Mouse (Mus musculus): ENCODE results near the gene Taf12. TPM values are rescaled to one million over a fixed set of nuclear protein-coding genes. Genes with fewer than 3 reads are reported as not detected.
"Not testable (repeated sequence)": the region's sequence is repeated elsewhere in the genome, so short reads cannot be mapped to it uniquely, and the experiment has no call there.

The Taf12 gene
- polyA plus RNA-seq, 1 experiment from 2014 or later, result 70.5 TPM

DNA sequence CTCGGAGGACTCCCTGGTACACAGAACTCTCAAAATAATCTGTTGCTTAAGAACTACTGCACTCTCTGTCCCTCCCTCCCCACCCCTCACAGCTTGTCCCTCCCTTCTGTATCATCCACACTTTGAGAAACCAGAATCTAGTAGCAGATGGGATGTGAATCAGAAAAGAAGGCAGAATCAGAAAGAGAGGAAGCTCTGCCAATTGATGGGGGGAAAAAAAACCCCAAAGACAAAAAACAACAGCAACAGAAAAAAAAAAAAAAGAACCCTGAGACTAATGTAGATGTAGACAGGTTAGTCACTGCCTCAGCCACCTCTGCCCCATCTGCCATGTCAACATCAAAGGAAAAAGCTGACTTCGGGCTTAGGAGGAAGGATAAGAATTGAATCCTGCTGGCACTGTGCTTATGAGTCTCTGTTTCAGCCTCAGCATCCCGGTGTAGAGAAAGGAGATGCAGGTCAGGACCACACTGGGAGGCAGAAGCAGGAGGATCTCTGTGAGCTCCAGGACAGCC lies 7.3 kb upstream of the Taf12 start:
- Histone ChIP-seq H3K27me3 (ENCODE audit: control insufficient read depth, insufficient read depth, low read length) (no peaks in the 10 kb centered on the region), H3K36me3 (ENCODE audit: control insufficient read depth, insufficient read depth, low read length) (no peaks in the 10 kb centered on the region), H3K27ac (ENCODE audit: low read depth, low read length) (no peak overlapping the region), H3K9me3 (ENCODE audit: control insufficient read depth, low read length) (no peaks in the 10 kb centered on the region), H3K4me2 (no peak overlapping the region), H3K4me3 (ENCODE audit: low read depth, low read length) (no peak overlapping the region), H3K9ac (ENCODE audit: low read length) (no peak overlapping the region), H3K4me1 (ENCODE audit: control insufficient read depth, insufficient read depth, low read length) (peaks cover 5% of the 10 kb centered on the region; the same call in 1 of the 2 replicates)
- 81% methylated on average over 3 of the region's 3 CpGs for WGBS
- peak; percentile 28 for DNase-seq (ENCODE audit: low spot score, missing footprints)
- ATAC-seq (ENCODE audit: low FRiP score), result no peak

DNA sequence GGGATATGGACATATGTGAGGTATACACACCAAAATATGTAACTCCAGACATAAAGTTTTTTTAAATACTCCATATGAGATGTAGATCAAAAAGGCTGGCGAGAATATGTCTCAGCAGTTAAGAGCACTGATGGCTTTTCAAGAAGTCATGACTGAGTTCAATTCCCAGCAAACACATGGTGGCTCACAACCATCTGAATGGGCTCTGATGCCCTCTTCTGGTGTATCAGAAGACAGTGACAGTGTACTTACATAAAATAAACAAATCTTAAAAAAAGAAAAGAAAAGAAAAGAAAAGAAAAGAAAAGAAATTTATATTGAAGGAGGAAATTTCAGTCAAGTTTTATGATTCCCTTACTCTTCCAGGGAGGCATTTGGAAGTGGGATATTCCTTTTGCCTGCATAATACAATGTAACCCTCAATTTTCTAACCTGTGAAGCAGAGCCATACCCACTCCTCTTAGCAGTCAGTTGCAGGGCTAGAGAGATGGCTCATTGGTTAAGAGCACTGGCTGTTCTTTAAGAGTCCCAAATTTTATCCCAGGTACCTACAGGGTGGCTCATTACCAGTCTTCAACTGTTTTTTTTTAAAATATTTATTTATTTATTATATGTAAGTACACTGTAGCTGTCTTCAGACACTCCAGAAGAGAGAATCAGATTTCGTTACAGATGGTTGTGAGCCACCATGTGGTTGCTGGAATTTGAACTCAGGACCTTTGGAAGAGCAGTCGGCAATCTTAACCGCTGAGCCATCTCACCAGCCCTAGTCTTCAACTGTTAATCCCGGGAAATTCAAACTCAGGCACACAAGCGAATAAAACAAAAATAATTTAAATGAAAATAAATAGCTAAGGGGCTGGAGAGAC lies 5.1 kb upstream of the Taf12 start:
- ATAC-seq (ENCODE audit: low FRiP score) (no peak), DNase-seq (ENCODE audit: low spot score, missing footprints) (peak; percentile 90)
- H3K27ac ChIP-seq (ENCODE audit: low read depth, low read length), result no peak overlapping the region
- H3K9ac ChIP-seq (ENCODE audit: low read length), result no peak overlapping the region
- H3K36me3 ChIP-seq (ENCODE audit: control insufficient read depth, insufficient read depth, low read length), result no peaks in the 10 kb centered on the region
- H3K4me2 ChIP-seq, result no peak overlapping the region
- H3K9me3 ChIP-seq (ENCODE audit: control insufficient read depth, low read length), result no peaks in the 10 kb centered on the region
- 21% methylated on average over 6 of the region's 6 CpGs for WGBS
- H3K4me1 ChIP-seq (ENCODE audit: control insufficient read depth, insufficient read depth, low read length), result peaks cover 9% of the 10 kb centered on the region; the same call in 1 of the 2 replicates
- no peak overlapping the region for H3K4me3 ChIP-seq (ENCODE audit: low read depth, low read length)
- no peaks in the 10 kb centered on the region for H3K27me3 ChIP-seq (ENCODE audit: control insufficient read depth, insufficient read depth, low read length)

DNA sequence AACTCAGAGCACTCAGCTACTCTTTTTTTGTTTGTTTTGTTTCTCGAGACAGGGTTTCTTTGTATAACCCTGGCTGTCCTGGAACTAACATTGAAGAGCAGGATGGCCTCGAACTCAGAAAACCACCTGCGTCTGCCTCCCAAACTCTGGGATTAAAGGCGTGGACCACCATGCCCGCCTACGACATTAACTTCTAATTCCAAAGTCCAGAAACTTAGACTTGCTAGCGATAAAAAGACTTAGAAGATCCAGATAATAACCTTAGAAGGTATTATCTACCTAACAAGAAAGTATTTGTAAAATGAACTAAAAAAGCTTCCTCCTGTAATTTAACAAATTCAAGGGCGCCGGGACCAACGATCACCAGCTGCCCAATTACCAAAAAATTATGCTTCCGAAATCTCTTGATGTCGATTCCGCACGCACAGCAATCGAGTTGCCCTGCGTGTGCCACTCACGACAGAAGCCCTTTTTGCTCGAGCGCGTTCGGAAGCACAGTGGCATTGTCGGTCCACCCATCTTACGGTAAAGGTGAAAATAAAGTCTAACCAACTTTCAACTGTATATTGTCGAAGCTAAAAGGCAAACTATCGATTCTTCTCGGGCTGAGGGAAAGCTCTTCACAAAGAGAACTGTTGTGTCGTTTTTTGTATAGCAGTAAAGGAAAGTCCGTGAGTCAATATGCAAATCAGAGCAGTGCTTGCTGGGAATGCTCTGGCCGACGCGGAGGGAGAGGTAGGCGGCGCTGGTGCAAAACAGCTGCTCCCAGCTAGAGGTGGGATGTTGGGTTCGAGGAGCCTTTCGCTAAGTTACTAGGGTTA lies 4.2 kb upstream of the Taf12 start:
- ATAC-seq (ENCODE audit: low FRiP score) (peak; percentile 76), DNase-seq (ENCODE audit: low spot score, missing footprints) (peak; percentile 99)
- H3K27me3 ChIP-seq (ENCODE audit: control insufficient read depth, insufficient read depth, low read length), result no peaks in the 10 kb centered on the region
- H3K9ac ChIP-seq (ENCODE audit: low read length), result peak overlapping the region; percentile 58
- peak overlapping the region; percentile 86 for H3K27ac ChIP-seq (ENCODE audit: low read depth, low read length)
- H3K36me3 ChIP-seq (ENCODE audit: control insufficient read depth, insufficient read depth, low read length), result no peaks in the 10 kb centered on the region
- peak overlapping the region; percentile 38 for H3K4me2 ChIP-seq
- peaks cover 9% of the 10 kb centered on the region; the same call in 1 of the 2 replicates for H3K4me1 ChIP-seq (ENCODE audit: control insufficient read depth, insufficient read depth, low read length)
- under 1% methylated on average over 35 of the region's 35 CpGs for WGBS
- no peaks in the 10 kb centered on the region for H3K9me3 ChIP-seq (ENCODE audit: control insufficient read depth, low read length)
- H3K4me3 ChIP-seq (ENCODE audit: low read depth, low read length), result peak overlapping the region; percentile 10; the same call in 1 of the 2 replicates

DNA sequence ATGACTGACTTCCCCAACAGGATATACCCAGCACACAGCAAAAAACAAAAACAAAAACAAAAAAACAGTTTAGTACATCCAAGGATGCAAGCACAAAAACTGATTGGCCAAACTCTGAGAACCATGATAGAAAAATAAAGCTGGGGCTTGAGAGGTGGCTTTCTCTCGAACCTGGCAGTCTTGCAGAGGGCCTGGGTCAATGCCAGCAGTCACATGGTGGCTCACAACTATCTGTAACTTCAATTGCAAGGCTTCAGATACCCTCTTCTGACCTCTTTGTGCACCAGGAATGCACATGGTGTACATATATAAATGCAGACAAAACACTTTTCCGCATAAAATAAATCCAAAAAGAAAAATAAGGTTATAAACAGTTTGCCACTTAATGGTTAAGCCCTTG lies 1.0 kb upstream of the Taf12 start:
- DNase-seq (ENCODE audit: low spot score, missing footprints) (peak; percentile 44), ATAC-seq (ENCODE audit: low FRiP score) (no peak)
- H3K27me3 ChIP-seq (ENCODE audit: control insufficient read depth, insufficient read depth, low read length), result no peaks in the 10 kb centered on the region
- H3K36me3 ChIP-seq (ENCODE audit: control insufficient read depth, insufficient read depth, low read length), result peaks cover 3% of the 10 kb centered on the region; the same call in 1 of the 2 replicates
- peaks cover 12% of the 10 kb centered on the region; the same call in 1 of the 2 replicates for H3K4me1 ChIP-seq (ENCODE audit: control insufficient read depth, insufficient read depth, low read length)
- 72% methylated on average over 2 of the region's 2 CpGs for WGBS
- peak overlapping the region; percentile 77 for H3K4me2 ChIP-seq
- H3K9ac ChIP-seq (ENCODE audit: low read length), result no peak overlapping the region
- no peak overlapping the region; the same call in 1 of the 2 replicates for H3K4me3 ChIP-seq (ENCODE audit: low read depth, low read length)
- H3K9me3 ChIP-seq (ENCODE audit: control insufficient read depth, low read length), result no peaks in the 10 kb centered on the region
- no peak overlapping the region for H3K27ac ChIP-seq (ENCODE audit: low read depth, low read length)

DNA sequence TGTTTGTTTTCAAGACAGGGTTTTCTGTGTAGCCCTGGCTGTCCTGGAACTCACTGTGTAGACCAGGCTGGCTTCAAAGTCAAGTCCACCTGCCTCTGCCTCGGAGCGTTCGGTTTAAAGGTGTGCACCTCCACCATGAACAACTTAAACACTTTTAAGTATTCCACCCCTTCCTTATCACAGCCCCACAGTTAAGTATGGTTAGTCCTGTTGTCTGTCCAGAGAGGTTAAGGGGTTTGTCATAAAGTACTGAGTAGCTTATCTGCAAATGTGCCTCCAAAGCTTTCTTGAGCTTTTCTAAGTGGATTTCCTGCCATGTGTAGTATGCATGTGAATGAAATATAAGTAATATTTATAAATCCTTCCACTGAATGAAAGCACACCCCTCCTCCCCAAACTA lies 1.8 kb downstream of the Taf12 start:
- peaks cover 3% of the 10 kb centered on the region; the same call in 1 of the 2 replicates for H3K36me3 ChIP-seq (ENCODE audit: control insufficient read depth, insufficient read depth, low read length)
- H3K4me3 ChIP-seq (ENCODE audit: low read depth, low read length), result no peak overlapping the region
- no peak overlapping the region for H3K27ac ChIP-seq (ENCODE audit: low read depth, low read length)
- H3K27me3 ChIP-seq (ENCODE audit: control insufficient read depth, insufficient read depth, low read length), result no peaks in the 10 kb centered on the region
- no peak overlapping the region for H3K4me2 ChIP-seq
- H3K9ac ChIP-seq (ENCODE audit: low read length), result no peak overlapping the region
- WGBS, result 91% methylated on average over 3 of the region's 3 CpGs
- peaks cover 10% of the 10 kb centered on the region; the same call in 1 of the 2 replicates for H3K4me1 ChIP-seq (ENCODE audit: control insufficient read depth, insufficient read depth, low read length)
- H3K9me3 ChIP-seq (ENCODE audit: control insufficient read depth, low read length), result no peaks in the 10 kb centered on the region
- DNase-seq (ENCODE audit: low spot score, missing footprints) (no peak), ATAC-seq (ENCODE audit: low FRiP score) (no peak)

DNA sequence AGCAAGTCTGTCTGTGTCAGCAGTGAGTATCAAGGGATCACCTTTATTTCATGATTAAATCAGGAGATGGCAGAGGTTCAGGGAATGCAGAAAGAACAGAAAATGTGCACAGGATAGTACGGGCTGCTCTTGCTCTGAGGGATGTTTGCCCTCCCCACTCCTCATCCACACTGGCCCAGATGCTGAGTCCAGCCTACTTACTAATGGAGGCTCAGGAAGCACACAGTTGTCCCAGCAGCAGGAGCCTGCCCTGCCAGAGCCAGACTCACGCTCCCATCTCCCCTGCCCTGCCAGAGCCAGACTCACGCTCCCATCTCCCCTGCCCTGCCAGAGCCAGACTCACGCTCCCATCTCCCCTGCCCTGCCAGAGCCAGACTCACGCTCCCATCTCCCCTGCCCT lies 14.7 kb downstream of the Taf12 start:
- H3K27ac ChIP-seq (ENCODE audit: low read depth, low read length); ATAC-seq (ENCODE audit: low FRiP score); H3K9me3 ChIP-seq (ENCODE audit: control insufficient read depth, low read length); H3K4me1 ChIP-seq (ENCODE audit: control insufficient read depth, insufficient read depth, low read length); H3K27me3 ChIP-seq (ENCODE audit: control insufficient read depth, insufficient read depth, low read length); H3K4me2 ChIP-seq; DNase-seq (ENCODE audit: low spot score, missing footprints); H3K4me3 ChIP-seq (ENCODE audit: low read depth, low read length); H3K9ac ChIP-seq (ENCODE audit: low read length): not testable (repeated sequence)
- 76% methylated on average over 3 of the region's 5 CpGs for WGBS
- H3K36me3 ChIP-seq (ENCODE audit: control insufficient read depth, insufficient read depth, low read length), result peaks cover 17% of the 10 kb centered on the region; the same call in 1 of the 2 replicates

DNA sequence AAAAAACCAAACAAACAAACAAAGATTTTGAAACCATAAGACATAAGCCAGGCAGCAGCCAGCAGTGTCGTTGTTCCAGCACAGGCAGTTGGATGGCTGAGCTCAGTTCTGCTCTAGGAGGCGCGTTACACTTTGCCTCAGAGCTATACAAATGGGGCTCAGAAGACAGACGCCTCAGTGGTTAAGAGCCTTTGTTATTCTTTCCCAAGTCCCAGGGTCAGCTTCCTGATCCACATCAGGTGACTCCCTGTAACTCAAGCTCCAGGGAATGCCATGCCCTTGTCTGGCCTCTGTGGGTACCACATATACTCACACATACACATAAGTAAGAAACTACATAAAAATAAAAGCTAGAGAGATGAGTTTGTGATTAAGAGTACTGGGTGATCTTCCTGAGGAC lies 16.9 kb downstream of the Taf12 start:
- WGBS, result 98% methylated on average over 4 of the region's 4 CpGs
- H3K27me3 ChIP-seq (ENCODE audit: control insufficient read depth, insufficient read depth, low read length), result no peaks in the 10 kb centered on the region
- peak; percentile 45 for DNase-seq (ENCODE audit: low spot score, missing footprints)
- ATAC-seq (ENCODE audit: low FRiP score), result no peak
- no peaks in the 10 kb centered on the region for H3K4me1 ChIP-seq (ENCODE audit: control insufficient read depth, insufficient read depth, low read length)
- H3K4me2 ChIP-seq, result no peak overlapping the region
- H3K4me3 ChIP-seq (ENCODE audit: low read depth, low read length), result no peak overlapping the region
- no peak overlapping the region for H3K27ac ChIP-seq (ENCODE audit: low read depth, low read length)
- H3K36me3 ChIP-seq (ENCODE audit: control insufficient read depth, insufficient read depth, low read length), result peaks cover 9% of the 10 kb centered on the region; the same call in 1 of the 2 replicates
- no peak overlapping the region for H3K9ac ChIP-seq (ENCODE audit: low read length)
- peaks cover 5% of the 10 kb centered on the region; the same call in 1 of the 2 replicates for H3K9me3 ChIP-seq (ENCODE audit: control insufficient read depth, low read length)

DNA sequence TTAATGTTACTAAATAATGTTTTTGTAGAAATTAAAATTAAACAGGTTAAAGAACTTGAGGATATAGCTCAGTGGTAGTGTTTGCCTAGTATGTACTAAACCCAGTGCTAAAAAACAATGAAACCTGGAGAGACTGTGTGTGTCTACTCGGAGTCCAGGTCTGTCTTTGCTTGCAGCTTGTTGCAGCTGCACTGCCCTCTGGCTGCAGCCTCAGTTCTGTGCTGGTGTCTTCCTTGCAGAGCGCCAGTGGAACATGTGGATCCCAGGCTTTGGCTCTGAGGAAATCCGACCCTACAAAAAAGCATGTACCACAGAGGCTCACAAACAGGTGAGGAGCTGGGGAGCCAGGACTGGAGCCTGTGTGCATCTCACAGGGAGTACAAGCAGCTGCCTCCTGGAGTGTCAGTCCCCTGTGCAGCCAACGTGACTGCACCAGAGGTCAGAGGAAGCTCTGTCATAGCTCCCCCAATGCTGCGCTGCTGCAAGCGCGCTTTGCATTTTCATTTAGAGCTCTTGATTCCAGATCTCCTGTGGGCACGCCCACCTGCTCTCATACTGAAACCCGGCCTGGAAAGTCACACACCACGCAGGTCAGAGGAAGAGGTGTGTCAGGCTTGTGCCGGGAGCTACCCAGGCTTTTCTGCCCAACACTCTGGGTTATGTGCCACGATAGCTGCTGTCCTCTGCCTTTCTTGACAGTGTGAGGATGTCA lies 17.6 kb downstream of the Taf12 start:
- H3K27ac ChIP-seq (ENCODE audit: low read depth, low read length), result no peak overlapping the region

More for the DNA sequence above, 17.6 kb downstream of the Taf12 start:
- Histone ChIP-seq H3K4me2 (no peak overlapping the region), H3K9ac (ENCODE audit: low read length) (no peak overlapping the region), H3K36me3 (ENCODE audit: control insufficient read depth, insufficient read depth, low read length) (peaks cover 9% of the 10 kb centered on the region; the same call in 1 of the 2 replicates), H3K4me3 (ENCODE audit: low read depth, low read length) (no peak overlapping the region), H3K9me3 (ENCODE audit: control insufficient read depth, low read length) (peaks cover 5% of the 10 kb centered on the region; the same call in 1 of the 2 replicates), H3K27me3 (ENCODE audit: control insufficient read depth, insufficient read depth, low read length) (no peaks in the 10 kb centered on the region), H3K4me1 (ENCODE audit: control insufficient read depth, insufficient read depth, low read length) (no peaks in the 10 kb centered on the region)
- 85% methylated on average over 12 of the region's 12 CpGs for WGBS
- ATAC-seq (ENCODE audit: low FRiP score), result no peak
- peak; percentile 54 for DNase-seq (ENCODE audit: low spot score, missing footprints)
